Mouse (Mus musculus): ENCODE data around the gene Wdr35.

Gene Wdr35

GRCm38 (mm10) chr12:9054012-9054411, 80.3 kb downstream of the Wdr35 start:
- no peak for DNase-seq

DNA sequence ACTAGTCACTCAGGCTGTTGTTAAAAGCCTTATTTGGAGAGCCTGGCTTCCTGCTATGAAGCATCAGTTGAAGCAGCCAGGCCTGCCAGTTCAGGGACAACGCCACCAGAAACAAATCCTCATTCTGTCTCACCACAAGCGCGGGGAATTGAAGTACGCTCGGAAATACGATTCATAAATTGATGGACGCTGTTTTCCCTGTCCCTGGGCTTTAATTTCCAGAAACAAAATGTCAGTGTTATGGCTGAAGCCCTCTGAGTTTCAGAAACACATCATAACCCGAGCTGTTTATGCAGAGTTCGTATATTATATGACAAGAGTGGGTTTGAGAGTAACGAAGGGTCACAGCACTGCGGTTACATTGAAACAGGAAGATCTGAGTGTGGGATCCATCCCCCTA, 81.6 kb downstream of the Wdr35 start:
- DNase-seq: no peak

DNA sequence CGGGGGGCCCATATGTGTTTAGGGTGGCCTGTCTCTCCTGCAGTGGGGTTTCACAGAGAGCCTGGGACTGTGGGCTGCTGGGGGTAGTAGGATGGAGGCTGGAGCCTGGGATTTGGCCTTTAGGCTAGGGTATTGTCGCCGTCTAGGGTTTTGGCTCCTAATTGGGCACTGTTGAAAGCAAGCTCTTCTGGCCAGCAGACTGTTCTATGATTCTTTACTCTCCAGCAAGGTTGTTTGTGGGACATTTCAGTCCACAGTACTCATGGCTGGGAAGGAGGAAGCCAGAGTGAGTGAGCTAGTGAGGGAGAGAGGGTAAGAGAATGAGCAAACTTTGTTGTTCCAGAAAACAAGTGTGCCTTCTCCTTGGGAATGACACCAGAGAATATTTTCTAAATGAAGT, 85.8 kb downstream of the Wdr35 start:
- DNase-seq: no peak

- DNase-seq: no peak
Observed at GRCm38 (mm10) chr12:9059965-9060364, 86.3 kb downstream of the Wdr35 start.

DNA sequence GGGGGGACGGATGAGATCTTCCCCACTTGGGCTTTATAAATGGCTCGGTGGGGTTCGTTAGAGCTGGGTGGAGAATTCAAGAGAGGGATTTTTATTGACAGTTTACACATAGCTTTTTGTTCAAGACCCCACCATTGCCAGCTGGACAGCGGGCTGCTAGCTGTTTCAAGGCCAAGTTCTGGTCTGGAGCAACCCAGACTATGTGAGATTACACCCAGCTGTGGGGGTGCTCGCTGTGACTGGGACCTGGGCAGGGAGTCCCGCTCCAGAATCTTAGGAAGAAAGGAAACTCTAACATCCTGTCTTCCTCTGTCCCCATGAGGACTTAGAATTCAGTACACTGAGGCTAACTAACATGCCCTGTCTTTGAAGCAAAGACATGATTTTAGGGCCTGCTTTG, 89.9 kb downstream of the Wdr35 start:
- no peak for DNase-seq

DNA sequence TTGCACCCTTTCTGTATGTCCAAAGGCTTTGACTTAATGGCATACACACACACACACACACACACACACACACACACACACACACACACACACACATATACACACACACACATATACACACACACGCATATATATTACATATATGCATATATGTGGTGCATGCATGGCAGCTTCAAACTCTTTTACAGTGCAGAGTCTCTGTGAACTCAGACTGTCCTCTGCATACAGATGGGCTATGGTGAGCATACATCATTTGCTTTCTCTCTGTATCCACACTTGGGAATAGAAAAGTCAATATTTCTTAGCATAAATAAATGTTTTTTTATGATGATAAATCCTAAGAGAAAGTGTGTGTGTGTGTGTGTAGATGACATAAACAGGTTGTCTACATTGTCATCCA, 97.4 kb downstream of the Wdr35 start:
- no peak for DNase-seq

GRCm38 (mm10) chr12:9071493-9071892, 97.8 kb downstream of the Wdr35 start:
- DNase-seq: no peak

- no peak for DNase-seq
Observed at GRCm38 (mm10) chr12:9077554-9078125, 103.9 kb downstream of the Wdr35 start.

All from right cerebral cortex, postnatal 25 days (tissue).